Mouse (Mus musculus) lung, embryonic 15.5 days (tissue): ENCODE measurements around the gene Rnf123. TPM values are rescaled to one million over a fixed set of nuclear protein-coding genes. Genes with fewer than 3 reads are reported as not detected.

Experiments
- ATAC-seq: fragments of 200-750 bp; cut with Nextera tagmentation; 2 replicates; pipeline ENCODE4 v1.8.0; 2017; ENCODE audit warnings: moderate number of reproducible peaks, borderline replicate concordance; ENCODE audit not compliant: low FRiP score, low TSS enrichment; ENCODE audit errors: extremely low read depth
- H3K27ac ChIP-seq: fragments of 300-500 bp; sonication (generic); 2 replicates; pipeline ENCODE4 v1.5.1; 2015; ENCODE audit warnings: moderate library complexity, mild to moderate bottlenecking, inconsistent platforms
- H3K27me3 ChIP-seq: fragments of 300-500 bp; sonication (generic); 2 replicates; pipeline ENCODE4 v1.6.1; 2015; ENCODE audit warnings: inconsistent platforms
- H3K36me3 ChIP-seq: fragments of 300-500 bp; sonication (generic); 2 replicates; pipeline ENCODE4 v1.6.1; 2015; ENCODE audit warnings: inconsistent platforms
- H3K4me1 ChIP-seq: fragments of 300-500 bp; sonication (generic); 2 replicates; pipeline ENCODE4 v1.6.1; 2015; ENCODE audit warnings: inconsistent platforms
- H3K4me2 ChIP-seq: fragments of 300-500 bp; sonication (generic); 2 replicates; pipeline ENCODE4 v1.6.1; 2015; ENCODE audit warnings: inconsistent platforms, mild to moderate bottlenecking, moderate library complexity
- H3K4me3 ChIP-seq: fragments of 300-500 bp; sonication (generic); 2 replicates; pipeline ENCODE4 v1.5.1; 2015; ENCODE audit warnings: mild to moderate bottlenecking, inconsistent platforms
- H3K9ac ChIP-seq: fragments of 300-500 bp; sonication (generic); 2 replicates; pipeline ENCODE4 v1.6.1; 2015; ENCODE audit warnings: inconsistent platforms
- H3K9me3 ChIP-seq: fragments of 300-500 bp; sonication (generic); 2 replicates; pipeline ENCODE4 v1.6.1; 2016; ENCODE audit warnings: inconsistent platforms
- WGBS: fragments of 180-500 bp; shearing (Covaris S2); methylation state at CpG from one replicate; pipeline ENCODE4 v1.1.7; 2015; 5-methylcytosine and 5-hydroxymethylcytosine counted together
- polyA plus RNA-seq: library from polyadenylated mRNA; unstranded; fragments of >200 nt; fragmentation: Nextera tagmentation; extraction: Ambion mirVana; gene quantifications from 2 replicates; pipeline ENCODE4 v1.2.1, GENCODE M21; 2015

Rnf123 gene
- polyA plus RNA-seq, 1 experiment from 2014 or later, result 28.4 TPM

- no peak overlapping the region for H3K9ac ChIP-seq
- no peak overlapping the region for H3K4me2 ChIP-seq
- WGBS, result 80% methylated on average over 6 of the region's 6 CpGs
- peaks cover 35% of the 10 kb centered on the region for H3K36me3 ChIP-seq
- no peaks in the 10 kb centered on the region for H3K9me3 ChIP-seq
- no peaks in the 10 kb centered on the region for H3K27me3 ChIP-seq
- no peak overlapping the region for H3K4me3 ChIP-seq
- no peak for ATAC-seq
- H3K27ac ChIP-seq, result no peak overlapping the region
- peaks cover 13% of the 10 kb centered on the region for H3K4me1 ChIP-seq
These were observed 27.4 kb downstream of the Rnf123 start for GRCm38 (mm10) chr9:108055661-108056237.

GRCm38 (mm10) chr9:108055061-108055460 is 28.1 kb downstream of the Rnf123 start:
- H3K4me1 ChIP-seq, result peaks cover 18% of the 10 kb centered on the region
- no peaks in the 10 kb centered on the region for H3K27me3 ChIP-seq
- H3K9ac ChIP-seq, result no peak overlapping the region
- WGBS, result 71% methylated on average over 1 of the region's 1 CpGs
- no peak overlapping the region for H3K27ac ChIP-seq
- H3K4me3 ChIP-seq, result no peak overlapping the region
- no peak for ATAC-seq
- peaks cover 39% of the 10 kb centered on the region for H3K36me3 ChIP-seq
- no peak overlapping the region for H3K4me2 ChIP-seq
- H3K9me3 ChIP-seq, result no peaks in the 10 kb centered on the region

- 87% methylated on average over 22 of the region's 22 CpGs for WGBS
- no peaks in the 10 kb centered on the region for H3K27me3 ChIP-seq
These were observed 28.7 kb downstream of the Rnf123 start for GRCm38 (mm10) chr9:108054331-108055040.

GRCm38 (mm10) chr9:108053665-108054225 is 29.4 kb downstream of the Rnf123 start:
- no peaks in the 10 kb centered on the region for H3K27me3 ChIP-seq
- H3K27ac ChIP-seq, result peak overlapping the region; percentile 5; the same call in 1 of the 2 replicates
- peaks cover 24% of the 10 kb centered on the region for H3K4me1 ChIP-seq
- peaks cover 35% of the 10 kb centered on the region for H3K36me3 ChIP-seq
- H3K4me3 ChIP-seq, result no peak overlapping the region
- H3K9me3 ChIP-seq, result no peaks in the 10 kb centered on the region
- H3K9ac ChIP-seq, result no peak overlapping the region
- no peak for ATAC-seq
- WGBS, result 82% methylated on average over 15 of the region's 15 CpGs
- peak overlapping the region; percentile 37; the same call in 1 of the 2 replicates for H3K4me2 ChIP-seq

More at GRCm38 (mm10) chr9:108054331-108055040, 28.7 kb downstream of the Rnf123 start:
- Histone ChIP-seq H3K27ac (no peak overlapping the region), H3K4me3 (no peak overlapping the region), H3K4me2 (no peak overlapping the region), H3K4me1 (peaks cover 24% of the 10 kb centered on the region), H3K9me3 (no peaks in the 10 kb centered on the region), H3K36me3 (peaks cover 39% of the 10 kb centered on the region), H3K9ac (no peak overlapping the region)
- ATAC-seq, result no peak

- no peak within 1 kb of the TSS for H3K4me3 ChIP-seq
- 52% methylated on average over 20 of the region's 20 CpGs for WGBS
- peaks cover 32% of the 10 kb centered on the region for H3K36me3 ChIP-seq
- H3K27ac ChIP-seq, result peak within 1 kb of the TSS; percentile 5; the same call in 1 of the 2 replicates
- peak within 1 kb of the TSS; percentile 37 for H3K4me2 ChIP-seq
- H3K9me3 ChIP-seq, result no peaks in the 10 kb centered on the region
- peaks cover 30% of the 10 kb centered on the region for H3K4me1 ChIP-seq
- ATAC-seq, result peak; percentile 60
- no peaks in the 10 kb centered on the region for H3K27me3 ChIP-seq
- H3K9ac ChIP-seq, result 0 out of 2 replicates have a peak within 1 kb of the TSS, but pooled peaks have one; percentile 1
These were observed 30.1 kb downstream of the Rnf123 start, which contains the start of gene Amigo3 for GRCm38 (mm10) chr9:108052885-108053664. Gene Amigo3, plus strand, starts transcription at chr9:108053159.

GRCm38 (mm10) chr9:108052411-108052810 is 30.7 kb downstream of the Rnf123 start:
- Histone ChIP-seq H3K4me2 (no peak overlapping the region), H3K27ac (no peak overlapping the region), H3K4me3 (no peak overlapping the region), H3K4me1 (peaks cover 36% of the 10 kb centered on the region), H3K9me3 (no peaks in the 10 kb centered on the region), H3K9ac (no peak overlapping the region), H3K36me3 (peaks cover 30% of the 10 kb centered on the region), H3K27me3 (no peaks in the 10 kb centered on the region)
- ATAC-seq, result no peak
- 65% methylated on average over 7 of the region's 7 CpGs for WGBS

GRCm38 (mm10) chr9:108051931-108052220 is 31.3 kb downstream of the Rnf123 start:
- peaks cover 36% of the 10 kb centered on the region for H3K4me1 ChIP-seq
- no peak overlapping the region for H3K9ac ChIP-seq
- ATAC-seq, result no peak
- peaks cover 27% of the 10 kb centered on the region for H3K36me3 ChIP-seq
- 79% methylated on average over 4 of the region's 4 CpGs for WGBS
- H3K9me3 ChIP-seq, result no peaks in the 10 kb centered on the region
- H3K4me2 ChIP-seq, result no peak overlapping the region
- H3K27ac ChIP-seq, result no peak overlapping the region
- H3K27me3 ChIP-seq, result no peaks in the 10 kb centered on the region
- H3K4me3 ChIP-seq, result no peak overlapping the region

GRCm38 (mm10) chr9:108051184-108051930 is 31.8 kb downstream of the Rnf123 start:
- Histone ChIP-seq H3K4me1 (peaks cover 36% of the 10 kb centered on the region), H3K27ac (no peak overlapping the region), H3K9me3 (no peaks in the 10 kb centered on the region), H3K27me3 (no peaks in the 10 kb centered on the region), H3K9ac (no peak overlapping the region), H3K36me3 (peaks cover 31% of the 10 kb centered on the region), H3K4me3 (no peak overlapping the region), H3K4me2 (no peak overlapping the region)
- 93% methylated on average over 15 of the region's 15 CpGs for WGBS
- no peak for ATAC-seq

- H3K9ac ChIP-seq, result peak overlapping the region; percentile 79
- ATAC-seq, result no peak; the same call in 1 of the 2 replicates
- peaks cover 40% of the 10 kb centered on the region for H3K36me3 ChIP-seq
- H3K4me2 ChIP-seq, result peak overlapping the region; percentile 88
- peak overlapping the region; percentile 44; the same call in 1 of the 2 replicates for H3K27ac ChIP-seq
- no peaks in the 10 kb centered on the region for H3K27me3 ChIP-seq
- 41% methylated on average over 15 of the region's 15 CpGs for WGBS
- H3K9me3 ChIP-seq, result no peaks in the 10 kb centered on the region
- H3K4me3 ChIP-seq, result peak overlapping the region; percentile 70
- H3K4me1 ChIP-seq, result peaks cover 36% of the 10 kb centered on the region
These were observed 33.4 kb downstream of the Rnf123 start for GRCm38 (mm10) chr9:108049561-108050251.

- H3K36me3 ChIP-seq, result peaks cover 40% of the 10 kb centered on the region
- ATAC-seq, result peak; percentile 94
These were observed 34.1 kb downstream of the Rnf123 start, which contains the start of gene Gmppb for GRCm38 (mm10) chr9:108049016-108049455. Gene Gmppb, plus strand, starts transcription at chr9:108049242.

More at GRCm38 (mm10) chr9:108049016-108049455, 34.1 kb downstream of the Rnf123 start, which contains the start of gene Gmppb:
- WGBS, result 1% methylated on average over 36 of the region's 39 CpGs
- peak within 1 kb of the TSS; percentile 79 for H3K9ac ChIP-seq
- peak within 1 kb of the TSS; percentile 62 for H3K27ac ChIP-seq
- H3K9me3 ChIP-seq, result no peaks in the 10 kb centered on the region
- peak within 1 kb of the TSS; percentile 88 for H3K4me2 ChIP-seq
- no peaks in the 10 kb centered on the region for H3K27me3 ChIP-seq
- H3K4me1 ChIP-seq, result peaks cover 36% of the 10 kb centered on the region
- H3K4me3 ChIP-seq, result peak within 1 kb of the TSS; percentile 70
